Mouse (Mus musculus): ENCODE results near the gene Cfl1.

Cfl1 gene

GRCm38 (mm10) chr19:5490313-5490897 lies at the start of gene Cfl1:
Gene Cfl1, plus strand, starts transcription at chr19:5490455.
- peak; percentile 96 for DNase-seq (ENCODE audit: low read depth, low spot score)

GRCm38 (mm10) chr19:5444371-5444908 lies 45.8 kb upstream of the Cfl1 start:
- DNase-seq (ENCODE audit: low read depth, low spot score): no peak

- no peak for DNase-seq (ENCODE audit: low read depth, low spot score)
Observed at GRCm38 (mm10) chr19:5444954-5445353, 45.3 kb upstream of the Cfl1 start.

GRCm38 (mm10) chr19:5445747-5446146 lies 44.5 kb upstream of the Cfl1 start:
- DNase-seq (ENCODE audit: low read depth, low spot score): no peak

- DNase-seq (ENCODE audit: low read depth, low spot score): peak; percentile 41
Observed at GRCm38 (mm10) chr19:5447515-5448353, 42.5 kb upstream of the Cfl1 start, which contains the start of gene Fosl1. Gene Fosl1, plus strand, starts transcription at chr19:5447547.

- peak; percentile 12 for DNase-seq (ENCODE audit: low read depth, low spot score)
Observed at GRCm38 (mm10) chr19:5448354-5449150, 41.7 kb upstream of the Cfl1 start.

- DNase-seq (ENCODE audit: low read depth, low spot score): no peak
Observed at GRCm38 (mm10) chr19:5449673-5450072, 40.6 kb upstream of the Cfl1 start.

GRCm38 (mm10) chr19:5451766-5452165 lies 38.5 kb upstream of the Cfl1 start:
- no peak for DNase-seq (ENCODE audit: low read depth, low spot score)

- no peak for DNase-seq (ENCODE audit: low read depth, low spot score)
Observed at GRCm38 (mm10) chr19:5455037-5455436, 35.2 kb upstream of the Cfl1 start.

- no peak for DNase-seq (ENCODE audit: low read depth, low spot score)
Observed at GRCm38 (mm10) chr19:5455568-5455967, 34.7 kb upstream of the Cfl1 start.

GRCm38 (mm10) chr19:5456241-5456921 lies 33.9 kb upstream of the Cfl1 start:
- peak; percentile 14 for DNase-seq (ENCODE audit: low read depth, low spot score)

GRCm38 (mm10) chr19:5456922-5457745 lies 33.1 kb upstream of the Cfl1 start:
- peak; percentile 88 for DNase-seq (ENCODE audit: low read depth, low spot score)

GRCm38 (mm10) chr19:5457746-5458442 lies 32.4 kb upstream of the Cfl1 start, which contains the start of gene Ccdc85b:
Gene Ccdc85b, minus strand, starts transcription at chr19:5457894.
- DNase-seq (ENCODE audit: low read depth, low spot score): no peak

GRCm38 (mm10) chr19:5459019-5459418 lies 31.2 kb upstream of the Cfl1 start:
- DNase-seq (ENCODE audit: low read depth, low spot score): no peak

- no peak for DNase-seq (ENCODE audit: low read depth, low spot score)
Observed at GRCm38 (mm10) chr19:5459896-5460295, 30.4 kb upstream of the Cfl1 start.

GRCm38 (mm10) chr19:5460465-5460911 lies 29.8 kb upstream of the Cfl1 start, which contains the start of gene Fibp:
Gene Fibp, plus strand, starts transcription at chr19:5460615.
- peak; percentile 92 for DNase-seq (ENCODE audit: low read depth, low spot score)

GRCm38 (mm10) chr19:5461411-5461810 lies 28.8 kb upstream of the Cfl1 start:
- DNase-seq (ENCODE audit: low read depth, low spot score): no peak

- DNase-seq (ENCODE audit: low read depth, low spot score): no peak
Observed at GRCm38 (mm10) chr19:5463212-5463611, 27.0 kb upstream of the Cfl1 start.

GRCm38 (mm10) chr19:5463791-5464562 lies 26.3 kb upstream of the Cfl1 start:
- DNase-seq (ENCODE audit: low read depth, low spot score): peak; percentile 85

Measured in forelimb bud, embryonic 11.5 days (tissue).